ENCODE assay signal across 7 mouse cellular contexts in genomic region chr4:82506731-82507331, GRCm38 (mm10).
DNase-seq lines count a peak whose midpoint lies in the region; ATAC-seq lines count a peak whose summit lies in the region.

No protein-coding gene starts in this region.

- peaks cover 88% of the 10 kb centered on the region for H3K4me1 ChIP-seq in midbrain, embryonic 10.5 days

- no peaks in the 10 kb centered on the region for H3K36me3 ChIP-seq in midbrain, embryonic 10.5 days

- H3K27ac ChIP-seq in midbrain, embryonic 10.5 days (replicated peaks), result peak overlapping the region; percentile 99

- no peaks in the 10 kb centered on the region for H3K9me3 ChIP-seq in midbrain, embryonic 10.5 days (replicated peaks)

- under 1% methylated on average over 27 of the region's 30 CpGs for WGBS in midbrain, embryonic 10.5 days

- peak; percentile 48 to 56 for DNase-seq in urinary bladder, adult 18-20 months (ENCODE audit: low spot score in 2 of 2)
- no peak for DNase-seq in urinary bladder, adult 2 months (ENCODE audit: low spot score)
- DNase-seq in heart, postnatal 10 days, result peak; percentile 78 to 79
- peak; percentile 65 for DNase-seq in layer of hippocampus, adult 9-11 months
- DNase-seq in midbrain, embryonic 10.5 days (ENCODE audit: low spot score), result peak; percentile 74
- DNase-seq in urinary bladder, postnatal 36 days (ENCODE audit: low spot score in 2 of 2), result peak; percentile 27 to 37

- H3K4me3 ChIP-seq in midbrain, embryonic 10.5 days, result peak overlapping the region; percentile 84

- intact Hi-C loops in heart, postnatal 10 days (cut with DNase I), result loop anchor here (2.0 to 10.0 kb wide), 5 partner anchors 82 to 942 kb away; no protein-coding TSS in a partner anchor

- ATAC-seq in common myeloid progenitor, adult 5-6 weeks (replicated peaks; ENCODE audit: low read depth, poor library complexity, severe bottlenecking), result peak; percentile 24; the same call in 1 of the 2 replicates

- peaks cover 53% of the 10 kb centered on the region for H3K27me3 ChIP-seq in midbrain, embryonic 10.5 days (ENCODE audit: low read depth, poor library complexity, severe bottlenecking)
